Mouse (Mus musculus): ENCODE measurements around the gene Ints12.

Gene Ints12

GRCm38 (mm10) chr3:133091664-133092273 is at the start of gene Ints12, which contains the start of gene Gstcd:
Ints12 (plus strand) TSS chr3:133091840.
Gstcd (minus strand) TSS chr3:133092033.
- peak; percentile 94 for DNase-seq

- DNase-seq, result no peak
Observed at GRCm38 (mm10) chr3:133052068-133052467, 39.6 kb upstream of the Ints12 start.

- no peak for DNase-seq
Observed at GRCm38 (mm10) chr3:133075560-133075959, 16.1 kb upstream of the Ints12 start.

GRCm38 (mm10) chr3:133082736-133083135 is 8.9 kb upstream of the Ints12 start:
- no peak for DNase-seq

GRCm38 (mm10) chr3:133085858-133086257 is 5.8 kb upstream of the Ints12 start:
- peak; percentile 55 for DNase-seq

- no peak for DNase-seq
Observed at GRCm38 (mm10) chr3:133090247-133091120, 1.2 kb upstream of the Ints12 start.

GRCm38 (mm10) chr3:133091121-133091663 is 448 bp upstream of the Ints12 start:
- DNase-seq, result no peak

GRCm38 (mm10) chr3:133092274-133092853 is 724 bp downstream of the Ints12 start:
- DNase-seq, result no peak

GRCm38 (mm10) chr3:133092936-133093335 is 1.3 kb downstream of the Ints12 start:
- no peak for DNase-seq

GRCm38 (mm10) chr3:133094305-133094704 is 2.7 kb downstream of the Ints12 start:
- no peak for DNase-seq

- DNase-seq, result no peak
Observed at GRCm38 (mm10) chr3:133097936-133098335, 6.3 kb downstream of the Ints12 start.

GRCm38 (mm10) chr3:133098336-133098735 is 6.7 kb downstream of the Ints12 start:
- no peak for DNase-seq

GRCm38 (mm10) chr3:133098909-133099308 is 7.3 kb downstream of the Ints12 start:
- DNase-seq, result no peak

GRCm38 (mm10) chr3:133103768-133104167 is 12.1 kb downstream of the Ints12 start:
- no peak for DNase-seq

- no peak for DNase-seq
Observed at GRCm38 (mm10) chr3:133104436-133104835, 12.8 kb downstream of the Ints12 start.

GRCm38 (mm10) chr3:133108731-133109130 is 17.1 kb downstream of the Ints12 start:
- peak; percentile 25 for DNase-seq

- no peak for DNase-seq
Observed at GRCm38 (mm10) chr3:133109844-133110243, 18.2 kb downstream of the Ints12 start.

GRCm38 (mm10) chr3:133111741-133112140 is 20.1 kb downstream of the Ints12 start:
- peak; percentile 63 for DNase-seq

- DNase-seq, result no peak
Observed at GRCm38 (mm10) chr3:133113281-133113680, 21.6 kb downstream of the Ints12 start.

- DNase-seq, result no peak
Observed at GRCm38 (mm10) chr3:133131372-133131771, 39.7 kb downstream of the Ints12 start.

- DNase-seq, result no peak
Observed at GRCm38 (mm10) chr3:133132611-133133010, 41.0 kb downstream of the Ints12 start.

GRCm38 (mm10) chr3:133141877-133142276 is 50.2 kb downstream of the Ints12 start:
- DNase-seq, result no peak

- DNase-seq, result no peak
Observed at GRCm38 (mm10) chr3:133144511-133145147, 53.0 kb downstream of the Ints12 start.
